Mouse (Mus musculus): Measurements from ENCODE around the gene Sdk1. TPM values are rescaled to one million over a fixed set of nuclear protein-coding genes. Genes with fewer than 3 reads are reported as not detected.

Sdk1 gene
- polyA plus RNA-seq, 1 experiment from 2014 or later = 0.21 TPM

DNA sequence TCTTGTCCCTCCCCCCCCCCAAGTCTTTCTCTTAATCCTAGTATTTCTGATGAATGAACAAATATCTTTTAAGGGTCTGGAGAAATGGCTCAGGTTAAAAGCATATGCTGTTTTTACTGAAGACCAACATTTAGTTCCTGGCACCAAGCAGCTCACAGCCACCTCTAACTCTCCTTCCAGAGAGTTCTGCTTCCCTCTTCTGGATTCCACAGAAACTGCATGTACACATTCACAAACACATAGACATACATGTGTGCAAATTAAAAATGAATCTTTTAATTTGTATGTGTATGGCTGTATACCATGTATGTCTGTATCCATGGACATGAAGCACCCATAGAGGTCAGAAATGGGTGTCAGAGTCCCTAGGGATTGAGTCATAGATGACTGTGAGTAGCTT, 968.6 kb downstream of the Sdk1 start:
- Histone ChIP-seq H3K4me2 (no peak overlapping the region), H3K9ac (no peak overlapping the region), H3K27me3 (no peaks in the 10 kb centered on the region), H3K9me3 (replicated peaks) (no peaks in the 10 kb centered on the region), H3K4me1 (replicated peaks) (no peaks in the 10 kb centered on the region), H3K4me3 (replicated peaks) (no peak overlapping the region), H3K36me3 (replicated peaks) (no peaks in the 10 kb centered on the region), H3K27ac (replicated peaks) (no peak overlapping the region)
- no peak for ATAC-seq (ENCODE audit: insufficient read depth)

GRCm38 (mm10) chr5:142212252-142212651, 971.0 kb downstream of the Sdk1 start:
- H3K9ac ChIP-seq = no peak overlapping the region
- WGBS (ENCODE audit: insufficient replicate concordance) = 49% methylated on average over 11 of the region's 11 CpGs
- H3K4me1 ChIP-seq (replicated peaks) = no peaks in the 10 kb centered on the region
- ATAC-seq (ENCODE audit: insufficient read depth) = no peak
- H3K4me3 ChIP-seq (replicated peaks) = no peak overlapping the region
- H3K27me3 ChIP-seq = no peaks in the 10 kb centered on the region
- no peaks in the 10 kb centered on the region for H3K9me3 ChIP-seq (replicated peaks)
- no peaks in the 10 kb centered on the region for H3K36me3 ChIP-seq (replicated peaks)
- no peak overlapping the region for H3K27ac ChIP-seq (replicated peaks)
- no peak overlapping the region for H3K4me2 ChIP-seq

DNA sequence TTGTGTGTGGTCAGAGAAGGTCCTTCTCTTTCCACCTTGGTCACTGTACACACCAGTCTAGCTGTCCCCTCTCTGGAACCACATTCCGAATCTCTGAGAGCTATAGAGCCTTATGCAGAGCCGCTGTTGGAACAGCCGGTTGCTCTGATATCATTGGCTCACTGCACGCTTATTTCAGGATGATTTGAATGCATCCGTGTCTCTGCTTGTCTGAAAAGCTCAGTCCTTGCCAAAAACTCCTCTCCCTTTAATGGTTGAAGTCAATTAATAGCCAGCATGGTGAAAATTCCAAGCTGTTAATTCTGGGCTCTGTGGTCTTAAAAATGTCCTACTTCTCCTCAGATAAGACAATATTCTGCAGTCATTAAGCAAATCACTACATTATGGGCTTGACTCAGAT, 974.7 kb downstream of the Sdk1 start:
- no peak for ATAC-seq (ENCODE audit: insufficient read depth)
- Histone ChIP-seq H3K4me3 (replicated peaks) (no peak overlapping the region), H3K27ac (replicated peaks) (no peak overlapping the region)

GRCm38 (mm10) chr5:142220851-142221503, 979.7 kb downstream of the Sdk1 start:
- no peaks in the 10 kb centered on the region for H3K4me1 ChIP-seq (replicated peaks)
- H3K9me3 ChIP-seq (replicated peaks) = 0 out of 2 replicates have a peak, but pooled peaks cover 3% of the 10 kb centered on the region
- no peak overlapping the region for H3K4me3 ChIP-seq (replicated peaks)
- no peak overlapping the region for H3K4me2 ChIP-seq
- WGBS (ENCODE audit: insufficient replicate concordance) = 73% methylated on average over 12 of the region's 12 CpGs
- H3K27ac ChIP-seq (replicated peaks) = no peak overlapping the region
- H3K27me3 ChIP-seq = no peaks in the 10 kb centered on the region
- no peak for ATAC-seq (ENCODE audit: insufficient read depth)
- H3K9ac ChIP-seq = no peak overlapping the region
- H3K36me3 ChIP-seq (replicated peaks) = no peaks in the 10 kb centered on the region

More for the DNA sequence above, 974.7 kb downstream of the Sdk1 start:
- Histone ChIP-seq H3K27me3 (no peaks in the 10 kb centered on the region), H3K4me2 (no peak overlapping the region), H3K9ac (no peak overlapping the region), H3K9me3 (replicated peaks) (0 out of 2 replicates have a peak, but pooled peaks cover 2% of the 10 kb centered on the region), H3K4me1 (replicated peaks) (no peaks in the 10 kb centered on the region), H3K36me3 (replicated peaks) (no peaks in the 10 kb centered on the region)
- WGBS (ENCODE audit: insufficient replicate concordance) = 67% methylated on average over 5 of the region's 5 CpGs

- Histone ChIP-seq H3K27me3 (no peaks in the 10 kb centered on the region), H3K27ac (replicated peaks) (no peak overlapping the region), H3K36me3 (replicated peaks) (no peaks in the 10 kb centered on the region), H3K4me1 (replicated peaks) (no peaks in the 10 kb centered on the region), H3K4me3 (replicated peaks) (no peak overlapping the region), H3K9ac (no peak overlapping the region), H3K9me3 (replicated peaks) (no peaks in the 10 kb centered on the region), H3K4me2 (no peak overlapping the region)
- no peak for ATAC-seq (ENCODE audit: insufficient read depth)
- 71% methylated on average over 18 of the region's 18 CpGs for WGBS (ENCODE audit: insufficient replicate concordance)
These were observed 987.9 kb downstream of the Sdk1 start for GRCm38 (mm10) chr5:142228957-142229810.

DNA sequence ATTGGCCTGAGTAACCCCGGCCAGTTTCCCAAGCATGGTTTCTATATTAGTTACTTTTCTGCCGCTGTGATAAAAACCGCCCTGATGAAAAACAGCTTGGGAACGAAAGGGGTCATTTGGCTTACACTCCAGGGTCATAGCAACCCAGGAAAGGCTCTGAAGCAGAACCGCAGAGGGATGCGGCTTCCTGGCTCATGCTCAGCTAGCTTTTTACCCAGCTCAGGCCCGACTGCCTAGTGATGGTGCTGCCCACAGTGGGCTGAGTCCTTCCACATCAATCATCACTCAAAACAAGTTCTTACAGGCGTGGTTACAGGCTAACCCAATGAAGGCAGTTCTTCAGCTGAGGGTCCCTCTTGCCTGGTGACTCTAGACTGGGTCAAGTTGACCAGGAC, 988.5 kb downstream of the Sdk1 start:
- no peak overlapping the region for H3K4me2 ChIP-seq
- 69% methylated on average over 8 of the region's 8 CpGs for WGBS (ENCODE audit: insufficient replicate concordance)
- H3K9me3 ChIP-seq (replicated peaks) = no peaks in the 10 kb centered on the region
- no peaks in the 10 kb centered on the region for H3K36me3 ChIP-seq (replicated peaks)
- no peak overlapping the region for H3K9ac ChIP-seq
- ATAC-seq (ENCODE audit: insufficient read depth) = no peak
- no peak overlapping the region for H3K4me3 ChIP-seq (replicated peaks)
- H3K27me3 ChIP-seq = no peaks in the 10 kb centered on the region
- no peaks in the 10 kb centered on the region for H3K4me1 ChIP-seq (replicated peaks)
- H3K27ac ChIP-seq (replicated peaks) = no peak overlapping the region

DNA sequence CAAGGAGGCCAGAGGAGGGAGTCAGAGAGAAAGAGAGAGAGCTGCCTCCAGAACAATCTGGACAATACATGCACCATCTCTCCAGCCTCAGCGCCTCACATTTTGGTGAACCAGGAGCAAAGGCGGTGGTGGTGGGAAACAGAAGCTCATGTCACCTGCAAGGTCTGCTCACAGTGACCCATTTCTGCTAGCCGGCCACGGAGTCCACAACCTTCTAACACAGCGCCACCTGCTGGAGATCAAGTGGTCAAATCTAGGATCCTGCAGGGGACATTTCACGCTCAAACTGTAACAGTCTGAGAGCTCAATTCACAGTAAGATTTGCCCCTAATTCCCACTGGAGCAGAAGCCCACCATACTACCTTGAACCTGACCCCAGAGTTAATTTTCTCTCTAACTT, 999.0 kb downstream of the Sdk1 start:
- Histone ChIP-seq H3K4me2 (no peak overlapping the region), H3K27ac (replicated peaks) (no peak overlapping the region), H3K4me1 (replicated peaks) (no peaks in the 10 kb centered on the region), H3K36me3 (replicated peaks) (no peaks in the 10 kb centered on the region), H3K9ac (no peak overlapping the region), H3K4me3 (replicated peaks) (no peak overlapping the region), H3K27me3 (no peaks in the 10 kb centered on the region), H3K9me3 (replicated peaks) (no peaks in the 10 kb centered on the region)
- ATAC-seq (ENCODE audit: insufficient read depth) = no peak
- 76% methylated on average over 6 of the region's 6 CpGs for WGBS (ENCODE audit: insufficient replicate concordance)

GRCm38 (mm10) chr5:142242597-142242996, 1001.3 kb downstream of the Sdk1 start:
- WGBS (ENCODE audit: insufficient replicate concordance) = 27% methylated on average over 3 of the region's 3 CpGs
- no peak for ATAC-seq (ENCODE audit: insufficient read depth)

GRCm38 (mm10) chr5:142243069-142243468, 1001.8 kb downstream of the Sdk1 start:
- Histone ChIP-seq H3K27ac (replicated peaks) (no peak overlapping the region), H3K4me2 (no peak overlapping the region), H3K9me3 (replicated peaks) (no peaks in the 10 kb centered on the region), H3K4me1 (replicated peaks) (no peaks in the 10 kb centered on the region), H3K27me3 (no peaks in the 10 kb centered on the region), H3K36me3 (replicated peaks) (no peaks in the 10 kb centered on the region), H3K9ac (no peak overlapping the region), H3K4me3 (replicated peaks) (no peak overlapping the region)
- no peak for ATAC-seq (ENCODE audit: insufficient read depth)
- WGBS (ENCODE audit: insufficient replicate concordance) = 74% methylated on average over 2 of the region's 2 CpGs

More at GRCm38 (mm10) chr5:142242597-142242996, 1001.3 kb downstream of the Sdk1 start:
- H3K36me3 ChIP-seq (replicated peaks) = no peaks in the 10 kb centered on the region
- H3K4me1 ChIP-seq (replicated peaks) = no peaks in the 10 kb centered on the region
- H3K27ac ChIP-seq (replicated peaks) = no peak overlapping the region
- no peak overlapping the region for H3K4me3 ChIP-seq (replicated peaks)
- H3K9ac ChIP-seq = no peak overlapping the region
- no peaks in the 10 kb centered on the region for H3K27me3 ChIP-seq
- no peaks in the 10 kb centered on the region for H3K9me3 ChIP-seq (replicated peaks)
- no peak overlapping the region for H3K4me2 ChIP-seq

DNA sequence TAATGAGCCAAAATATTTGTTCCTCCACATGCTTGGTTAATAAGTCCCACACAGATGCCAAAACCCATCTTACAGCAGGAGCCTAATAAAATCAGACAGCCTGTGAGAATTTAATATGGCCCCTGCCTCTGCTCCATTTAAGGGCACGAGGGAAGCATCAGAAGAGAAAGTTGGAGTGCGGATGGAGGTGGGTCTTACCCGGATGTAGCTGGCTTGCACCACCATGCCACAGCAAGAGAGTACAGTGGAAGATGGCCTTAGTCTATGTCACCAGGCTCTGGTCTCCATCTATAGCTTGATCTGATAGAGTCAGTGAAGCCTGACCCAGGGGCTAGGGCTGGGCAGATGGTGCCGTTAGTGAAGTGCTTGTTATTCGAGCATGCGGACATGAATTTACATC, 1014.9 kb downstream of the Sdk1 start:
- WGBS (ENCODE audit: insufficient replicate concordance) = 66% methylated on average over 6 of the region's 6 CpGs
- Histone ChIP-seq H3K9me3 (replicated peaks) (no peaks in the 10 kb centered on the region), H3K4me3 (replicated peaks) (no peak overlapping the region), H3K9ac (no peak overlapping the region), H3K4me2 (no peak overlapping the region), H3K36me3 (replicated peaks) (no peaks in the 10 kb centered on the region), H3K27ac (replicated peaks) (no peak overlapping the region), H3K4me1 (replicated peaks) (no peaks in the 10 kb centered on the region), H3K27me3 (no peaks in the 10 kb centered on the region)
- no peak for ATAC-seq (ENCODE audit: insufficient read depth)

DNA sequence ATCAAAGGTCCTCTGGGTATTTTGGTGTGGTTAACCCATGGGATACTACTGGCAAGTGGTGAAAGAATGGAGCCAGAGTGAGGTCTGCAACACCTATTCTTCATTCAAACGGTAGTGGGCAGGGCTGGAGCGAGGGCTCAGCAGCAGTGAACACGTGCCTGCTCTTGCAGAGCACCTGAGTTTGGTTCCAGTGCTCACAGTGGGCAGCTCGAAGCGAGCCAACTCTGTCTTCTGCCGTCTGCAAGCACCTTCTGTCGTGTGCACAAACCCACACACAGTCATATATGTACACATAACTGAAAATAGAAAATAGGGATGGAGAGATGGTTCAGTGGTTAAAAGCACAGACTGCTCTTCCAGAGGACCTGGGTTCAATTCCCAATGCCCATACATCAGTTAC, 1017.4 kb downstream of the Sdk1 start:
- no peaks in the 10 kb centered on the region for H3K4me1 ChIP-seq (replicated peaks)
- no peak for ATAC-seq (ENCODE audit: insufficient read depth)
- WGBS (ENCODE audit: insufficient replicate concordance) = 54% methylated on average over 7 of the region's 7 CpGs

More for the DNA sequence above, 1017.4 kb downstream of the Sdk1 start:
- Histone ChIP-seq H3K9me3 (replicated peaks) (no peaks in the 10 kb centered on the region), H3K27me3 (no peaks in the 10 kb centered on the region), H3K36me3 (replicated peaks) (no peaks in the 10 kb centered on the region), H3K4me2 (no peak overlapping the region), H3K9ac (no peak overlapping the region), H3K4me3 (replicated peaks) (no peak overlapping the region), H3K27ac (replicated peaks) (no peak overlapping the region)

All from liver, embryonic 15.5 days (tissue).